In the genomic region with DNA sequence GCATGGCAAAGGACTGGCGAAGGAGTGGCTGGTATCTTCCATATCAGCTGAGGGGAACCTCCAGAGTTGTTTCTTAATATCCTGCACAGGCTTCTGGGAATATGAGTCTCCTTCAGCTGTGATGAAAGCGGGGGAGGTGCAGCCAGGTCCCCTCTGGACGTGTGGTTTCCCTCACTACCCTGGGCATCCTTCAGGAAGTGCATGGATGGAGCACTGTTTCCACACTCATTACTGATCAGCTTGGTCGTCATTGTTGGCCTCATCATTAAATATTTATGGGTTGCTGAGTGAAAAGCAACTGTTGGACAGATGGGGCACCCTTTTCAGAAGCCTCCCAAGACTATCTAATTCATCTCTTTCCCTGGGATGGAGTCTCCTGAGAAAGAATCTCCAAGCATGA, we compare ENCODE assay signal across 21 mouse cellular contexts.
DNase-seq lines count a peak whose midpoint lies in the region; ATAC-seq and TF ChIP-seq lines count a peak whose summit lies in the region.
"Had no signal": no experiment of that assay in that cellular context is flagged by ENCODE, and none has a peak within 500 bp of the region (broad histone marks: within the 10 kb centered on the region; RNA-seq: fewer than 3 reads in every experiment).

No protein-coding gene starts in this region.

- peak; percentile 71; the same call in 1 of the 2 replicates for ATAC-seq in embryonic facial prominence, embryonic 11.5 days (replicated peaks; ENCODE audit: insufficient number of reproducible peaks, low FRiP score, low TSS enrichment, low read depth)
- peak; percentile 81 for ATAC-seq in neural tube, embryonic 12.5 days (ENCODE audit: low FRiP score, low read depth)
- ATAC-seq in midbrain, embryonic 13.5 days, result peak; percentile 78
- ATAC-seq: intestine, embryonic 16.5 days had no signal

- H3K27ac ChIP-seq in embryonic facial prominence, embryonic 11.5 days (replicated peaks; ENCODE audit: low read depth, low read length), result no peak overlapping the region
- no peak overlapping the region for H3K27ac ChIP-seq in embryonic facial prominence, embryonic 10.5 days (replicated peaks)
- no peak overlapping the region for H3K27ac ChIP-seq in neural tube, embryonic 12.5 days
- H3K27ac ChIP-seq in midbrain, embryonic 13.5 days, result peak overlapping the region; percentile 71
- H3K27ac ChIP-seq: embryonic facial prominence, embryonic 13.5 days; heart, embryonic 13.5 days; left cerebral cortex, adult 2 months; limb, embryonic 10.5 days; lung, embryonic 15.5 days; macrophage had no signal

- no peak overlapping the region for H3K4me3 ChIP-seq in embryonic facial prominence, embryonic 11.5 days (ENCODE audit: low read depth, low read length)
- no peak overlapping the region for H3K4me3 ChIP-seq in embryonic facial prominence, embryonic 10.5 days
- no peak overlapping the region for H3K4me3 ChIP-seq in neural tube, embryonic 12.5 days
- no peak overlapping the region for H3K4me3 ChIP-seq in midbrain, embryonic 13.5 days (replicated peaks)
- no peak overlapping the region for H3K4me3 ChIP-seq in lung, adult 2 months (replicated peaks; ENCODE audit: extremely low read depth, low read depth, low read length)
- H3K4me3 ChIP-seq: embryonic facial prominence, embryonic 13.5 days; heart, embryonic 13.5 days; left cerebral cortex, adult 2 months; limb, embryonic 10.5 days; lung, embryonic 15.5 days had no signal

- no peaks in the 10 kb centered on the region for H3K27me3 ChIP-seq in embryonic facial prominence, embryonic 11.5 days (ENCODE audit: control insufficient read depth, insufficient read depth, low read length)
- H3K27me3 ChIP-seq in embryonic facial prominence, embryonic 10.5 days (replicated peaks; ENCODE audit: low read depth, poor library complexity, severe bottlenecking), result no peaks in the 10 kb centered on the region
- no peaks in the 10 kb centered on the region for H3K27me3 ChIP-seq in neural tube, embryonic 12.5 days (replicated peaks)
- no peaks in the 10 kb centered on the region for H3K27me3 ChIP-seq in midbrain, embryonic 13.5 days
- H3K27me3 ChIP-seq: embryonic facial prominence, embryonic 13.5 days; heart, embryonic 13.5 days; lung, embryonic 15.5 days had no signal

- H3K9me3 ChIP-seq in embryonic facial prominence, embryonic 11.5 days (replicated peaks; ENCODE audit: control insufficient read depth, low read length), result no peaks in the 10 kb centered on the region
- no peaks in the 10 kb centered on the region for H3K9me3 ChIP-seq in embryonic facial prominence, embryonic 10.5 days
- no peaks in the 10 kb centered on the region for H3K9me3 ChIP-seq in neural tube, embryonic 12.5 days
- no peaks in the 10 kb centered on the region for H3K9me3 ChIP-seq in midbrain, embryonic 13.5 days
- H3K9me3 ChIP-seq: embryonic facial prominence, embryonic 13.5 days; heart, embryonic 13.5 days; limb, embryonic 10.5 days; lung, embryonic 15.5 days had no signal

- WGBS in embryonic facial prominence, embryonic 11.5 days, result 43% methylated on average over 4 of the region's 4 CpGs
- WGBS in embryonic facial prominence, embryonic 10.5 days, result 47% methylated on average over 4 of the region's 4 CpGs
- 35% methylated on average over 4 of the region's 4 CpGs for WGBS in neural tube, embryonic 12.5 days
- 21% methylated on average over 4 of the region's 4 CpGs for WGBS in midbrain, embryonic 13.5 days
- 38% methylated on average over 4 of the region's 4 CpGs for WGBS in lung, adult 2 months

- no peak overlapping the region for H3K4me2 ChIP-seq in embryonic facial prominence, embryonic 11.5 days (ENCODE audit: low read depth, low read length)
- no peak overlapping the region; the same call in 1 of the 2 replicates for H3K4me2 ChIP-seq in neural tube, embryonic 12.5 days (replicated peaks)
- H3K4me2 ChIP-seq in midbrain, embryonic 13.5 days (replicated peaks), result no peak overlapping the region
- H3K4me2 ChIP-seq: embryonic facial prominence, embryonic 13.5 days; heart, embryonic 13.5 days; liver, embryonic 11.5 days; lung, embryonic 15.5 days had no signal

- H3K36me3 ChIP-seq in embryonic facial prominence, embryonic 11.5 days (replicated peaks; ENCODE audit: control insufficient read depth, insufficient read depth, low read depth, low read length), result no peaks in the 10 kb centered on the region
- no peaks in the 10 kb centered on the region for H3K36me3 ChIP-seq in embryonic facial prominence, embryonic 10.5 days (replicated peaks)
- H3K36me3 ChIP-seq in neural tube, embryonic 12.5 days, result no peaks in the 10 kb centered on the region
- no peaks in the 10 kb centered on the region for H3K36me3 ChIP-seq in midbrain, embryonic 13.5 days
- H3K36me3 ChIP-seq: embryonic facial prominence, embryonic 13.5 days; heart, embryonic 13.5 days; limb, embryonic 10.5 days; lung, embryonic 15.5 days had no signal

- no peak for TF ChIP-seq POLR2A in lung, adult 2 months (IDR thresholded peaks at IDR 0.05; ENCODE audit: borderline replicate concordance, extremely low read depth, low read depth, low read length)

- H3K9ac ChIP-seq in embryonic facial prominence, embryonic 11.5 days (replicated peaks; ENCODE audit: low read length), result no peak overlapping the region
- H3K9ac ChIP-seq in neural tube, embryonic 12.5 days, result no peak overlapping the region
- no peak overlapping the region for H3K9ac ChIP-seq in midbrain, embryonic 13.5 days (replicated peaks)
- H3K9ac ChIP-seq: embryonic facial prominence, embryonic 13.5 days; heart, embryonic 13.5 days; lung, embryonic 15.5 days had no signal

- no peak for TF ChIP-seq CTCF in lung, adult 2 months (IDR thresholded peaks at IDR 0.05; ENCODE audit: insufficient read depth, low read length)

- no peak for DNase-seq in embryonic facial prominence, embryonic 11.5 days (ENCODE audit: low spot score)
- DNase-seq in embryonic facial prominence, embryonic 10.5 days (ENCODE audit: low spot score), result no peak
- no peak for DNase-seq in neural tube, embryonic 10.5 days (ENCODE audit: extremely low spot score, low spot score)
- DNase-seq in spleen, postnatal 4 days (ENCODE audit: low spot score in 2 of 2), result no peak
- no peak for DNase-seq in gastrocnemius, adult 18-20 months (ENCODE audit: low spot score)
- no peak for DNase-seq in lung, adult 2 months
- DNase-seq: cerebellum, postnatal 10 days; heart, postnatal 36 days; kidney, postnatal 10 days; right cerebral cortex, postnatal 25 days; thymus, postnatal 25 days had no signal

- no peaks in the 10 kb centered on the region for H3K4me1 ChIP-seq in embryonic facial prominence, embryonic 11.5 days (ENCODE audit: control insufficient read depth, insufficient read depth, low read length)
- peaks cover 11% of the 10 kb centered on the region; the same call in 1 of the 2 replicates for H3K4me1 ChIP-seq in embryonic facial prominence, embryonic 10.5 days
- H3K4me1 ChIP-seq in neural tube, embryonic 12.5 days, result peaks cover 17% of the 10 kb centered on the region
- peaks cover 56% of the 10 kb centered on the region for H3K4me1 ChIP-seq in midbrain, embryonic 13.5 days (replicated peaks)
- H3K4me1 ChIP-seq in lung, adult 2 months (ENCODE audit: control insufficient read depth, insufficient read depth, low read length), result no peaks in the 10 kb centered on the region
- H3K4me1 ChIP-seq: embryonic facial prominence, embryonic 13.5 days; heart, embryonic 13.5 days; limb, embryonic 10.5 days; lung, embryonic 15.5 days had no signal
